Mouse (Mus musculus): ENCODE data around the gene Plbd1.

The Plbd1 gene

GRCm38 (mm10) chr6:136661706-136662016, at the start of gene Plbd1:
TSS of gene Plbd1 (minus strand) at chr6:136661928.
- in situ Hi-C loops (cut with MboI, MseI), result no loop called here

- in situ Hi-C loops (cut with MboI, MseI), result no loop called here
Observed at GRCm38 (mm10) chr6:136710408-136710807, 48.7 kb upstream of the Plbd1 start.

GRCm38 (mm10) chr6:136708597-136708996, 46.9 kb upstream of the Plbd1 start:
- in situ Hi-C loops (cut with MboI, MseI), result no loop called here

- in situ Hi-C loops (cut with MboI, MseI), result no loop called here
Observed at GRCm38 (mm10) chr6:136701878-136702277, 40.1 kb upstream of the Plbd1 start.

GRCm38 (mm10) chr6:136701185-136701584, 39.5 kb upstream of the Plbd1 start:
- in situ Hi-C loops (cut with MboI, MseI), result no loop called here

GRCm38 (mm10) chr6:136691314-136691713, 29.6 kb upstream of the Plbd1 start:
- in situ Hi-C loops (cut with MboI, MseI), result no loop called here

GRCm38 (mm10) chr6:136690527-136690926, 28.8 kb upstream of the Plbd1 start:
- in situ Hi-C loops (cut with MboI, MseI), result no loop called here

GRCm38 (mm10) chr6:136689790-136690413, 28.2 kb upstream of the Plbd1 start:
- in situ Hi-C loops (cut with MboI, MseI), result no loop called here

- in situ Hi-C loops (cut with MboI, MseI), result no loop called here
Observed at GRCm38 (mm10) chr6:136685433-136685832, 23.7 kb upstream of the Plbd1 start.

- in situ Hi-C loops (cut with MboI, MseI), result no loop called here
Observed at GRCm38 (mm10) chr6:136683410-136684334, 21.9 kb upstream of the Plbd1 start.

- in situ Hi-C loops (cut with MboI, MseI), result no loop called here
Observed at GRCm38 (mm10) chr6:136679381-136679780, 17.7 kb upstream of the Plbd1 start.

- in situ Hi-C loops (cut with MboI, MseI), result no loop called here
Observed at GRCm38 (mm10) chr6:136674935-136675334, 13.2 kb upstream of the Plbd1 start.

- in situ Hi-C loops (cut with MboI, MseI), result no loop called here
Observed at GRCm38 (mm10) chr6:136672467-136672866, 10.7 kb upstream of the Plbd1 start.

- in situ Hi-C loops (cut with MboI, MseI), result loop anchor here (5.0 kb wide), 1 partner anchor 63 kb away; no protein-coding TSS in a partner anchor
Observed at GRCm38 (mm10) chr6:136669274-136669673, 7.5 kb upstream of the Plbd1 start.

GRCm38 (mm10) chr6:136668266-136668986, 6.7 kb upstream of the Plbd1 start:
- in situ Hi-C loops (cut with MboI, MseI), result loop anchor here (5.0 kb wide), 1 partner anchor 64 kb away; no protein-coding TSS in a partner anchor

- in situ Hi-C loops (cut with MboI, MseI), result no loop called here
Observed at GRCm38 (mm10) chr6:136662063-136662462, 335 bp upstream of the Plbd1 start.

- in situ Hi-C loops (cut with MboI, MseI), result no loop called here
Observed at GRCm38 (mm10) chr6:136660831-136661705, 660 bp downstream of the Plbd1 start.

GRCm38 (mm10) chr6:136659226-136659625, 2.5 kb downstream of the Plbd1 start:
- in situ Hi-C loops (cut with MboI, MseI), result no loop called here

GRCm38 (mm10) chr6:136658303-136658702, 3.4 kb downstream of the Plbd1 start:
- in situ Hi-C loops (cut with MboI, MseI), result no loop called here

- in situ Hi-C loops (cut with MboI, MseI), result no loop called here
Observed at GRCm38 (mm10) chr6:136655786-136656185, 5.9 kb downstream of the Plbd1 start.

GRCm38 (mm10) chr6:136654470-136654869, 7.3 kb downstream of the Plbd1 start:
- in situ Hi-C loops (cut with MboI, MseI), result no loop called here
